Mouse (Mus musculus) limb, embryonic 10.5 days (tissue): ENCODE measurements around the gene Igf1. TPM values are rescaled to one million over a fixed set of nuclear protein-coding genes. Genes with fewer than 3 reads are reported as not detected.
A peak's percentile ranks its signal among the peaks of the same experiment; 100 is the strongest.

Source experiments
- DNase-seq: peaks from one replicate; pipeline ENCODE4 v3.0.0-alpha.2; 2017; ENCODE audit warnings: low spot score
- H3K27ac ChIP-seq: fragments of 300-500 bp; sonication (generic); 2 replicates; pipeline ENCODE4 v1.5.1; 2016; ENCODE audit warnings: mild to moderate bottlenecking
- H3K27me3 ChIP-seq: fragments of 300-500 bp; sonication (generic); 2 replicates; pipeline ENCODE4 v1.6.1; 2016; ENCODE audit warnings: low read depth, mild to moderate bottlenecking; ENCODE audit not compliant: poor library complexity, severe bottlenecking
- H3K36me3 ChIP-seq: fragments of 300-500 bp; sonication (generic); 2 replicates; pipeline ENCODE4 v1.6.1; 2016; ENCODE audit warnings: mild to moderate bottlenecking, moderate library complexity
- H3K4me1 ChIP-seq: fragments of 300-500 bp; sonication (generic); 2 replicates; pipeline ENCODE4 v1.6.1; 2016
- H3K4me3 ChIP-seq: fragments of 300-500 bp; sonication (generic); 2 replicates; pipeline ENCODE4 v1.5.1; 2016; ENCODE audit warnings: mild to moderate bottlenecking, moderate library complexity
- H3K9me3 ChIP-seq: fragments of 300-500 bp; sonication (generic); replicated peaks from 2 replicates; pipeline ENCODE4 v1.6.1; 2016; ENCODE audit warnings: mild to moderate bottlenecking
- WGBS: fragments of 180-500 bp; shearing (Covaris S2); methylation state at CpG from one replicate; pipeline ENCODE4 v1.1.7; 2016; 5-methylcytosine and 5-hydroxymethylcytosine counted together
- polyA plus RNA-seq: library from polyadenylated mRNA; unstranded; fragments of >200 nt; fragmentation: Nextera tagmentation; extraction: Ambion mirVana; gene quantifications from 2 replicates; pipeline ENCODE4 v1.2.1, GENCODE M21; 2016

Gene Igf1
- polyA plus RNA-seq, 1 experiment from 2014 or later: 58.7 TPM

DNA sequence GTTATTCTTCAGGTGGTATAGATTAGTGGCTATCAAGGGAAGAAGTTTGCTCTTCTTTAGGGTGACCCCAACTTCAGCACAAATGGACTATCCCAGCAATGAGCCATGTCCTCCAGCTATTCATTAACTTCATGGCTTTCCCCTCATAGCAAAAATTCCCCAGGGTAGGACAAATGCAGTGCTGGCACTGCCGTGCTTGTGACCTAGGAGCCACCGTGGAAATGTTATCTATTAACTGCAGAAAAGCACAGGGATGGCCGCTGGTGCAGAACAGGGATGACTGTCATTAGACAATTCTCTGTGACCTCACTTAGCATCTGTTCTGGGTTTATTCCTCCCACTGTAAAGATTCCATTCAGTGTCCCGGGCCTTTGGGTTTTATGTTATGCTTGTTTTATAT is 10.2 kb upstream of the Igf1 start:
- Histone ChIP-seq H3K4me3 (no peak overlapping the region), H3K9me3 (no peaks in the 10 kb centered on the region), H3K27me3 (no peaks in the 10 kb centered on the region; the same call in 1 of the 2 replicates), H3K36me3 (no peaks in the 10 kb centered on the region), H3K4me1 (peaks cover 18% of the 10 kb centered on the region), H3K27ac (no peak overlapping the region)
- no peak for DNase-seq
- 64% methylated on average over 4 of the region's 4 CpGs for WGBS

DNA sequence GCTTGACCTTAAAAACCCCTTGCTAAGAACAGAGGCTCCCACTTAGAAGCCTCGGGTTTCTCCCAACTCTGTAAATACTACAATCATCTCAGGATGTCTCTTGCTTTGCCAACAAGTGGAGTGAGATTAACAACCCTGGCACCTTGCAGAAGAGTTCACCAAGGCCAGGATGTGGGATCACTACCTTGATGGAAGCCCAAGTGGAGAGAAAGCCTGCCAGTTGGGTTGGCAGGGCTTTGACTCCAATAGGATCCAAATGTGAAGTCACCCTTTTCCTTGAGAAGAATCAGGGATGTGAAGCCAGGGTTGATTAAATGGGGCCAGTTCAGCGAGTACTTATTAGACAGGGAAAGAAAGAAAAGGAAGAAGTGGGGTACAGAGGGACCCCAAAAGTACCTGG is 9.6 kb upstream of the Igf1 start:
- no peak overlapping the region for H3K27ac ChIP-seq
- no peak for DNase-seq
- WGBS: 62% methylated on average over 2 of the region's 2 CpGs
- no peaks in the 10 kb centered on the region for H3K9me3 ChIP-seq
- H3K27me3 ChIP-seq: no peaks in the 10 kb centered on the region; the same call in 1 of the 2 replicates
- peaks cover 18% of the 10 kb centered on the region for H3K4me1 ChIP-seq
- no peak overlapping the region for H3K4me3 ChIP-seq
- no peaks in the 10 kb centered on the region for H3K36me3 ChIP-seq

DNA sequence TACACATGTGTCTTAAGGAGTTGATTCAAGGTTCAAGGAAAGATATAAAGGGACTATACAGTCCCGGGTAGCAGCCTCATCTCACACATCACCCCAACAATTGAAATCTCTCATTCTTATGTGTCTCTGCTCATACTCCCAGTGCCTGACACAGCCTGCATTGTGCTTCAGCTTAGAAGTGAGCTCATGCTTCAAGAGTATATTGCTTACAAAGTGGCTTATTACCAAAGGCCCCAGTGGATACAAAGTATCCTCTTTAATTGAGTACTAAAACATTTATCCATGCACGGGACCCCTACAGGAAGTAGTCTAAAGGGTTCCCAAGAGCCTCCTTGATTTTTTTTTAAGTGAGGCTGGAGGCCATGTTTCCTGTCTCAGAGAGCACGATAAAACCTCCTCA is 6.6 kb upstream of the Igf1 start:
- no peak overlapping the region for H3K27ac ChIP-seq
- WGBS: 69% methylated on average over 3 of the region's 3 CpGs
- no peak for DNase-seq
- H3K4me1 ChIP-seq: peaks cover 27% of the 10 kb centered on the region
- H3K27me3 ChIP-seq: no peaks in the 10 kb centered on the region; the same call in 1 of the 2 replicates
- no peaks in the 10 kb centered on the region for H3K36me3 ChIP-seq
- H3K4me3 ChIP-seq: no peak overlapping the region
- H3K9me3 ChIP-seq: no peaks in the 10 kb centered on the region

DNA sequence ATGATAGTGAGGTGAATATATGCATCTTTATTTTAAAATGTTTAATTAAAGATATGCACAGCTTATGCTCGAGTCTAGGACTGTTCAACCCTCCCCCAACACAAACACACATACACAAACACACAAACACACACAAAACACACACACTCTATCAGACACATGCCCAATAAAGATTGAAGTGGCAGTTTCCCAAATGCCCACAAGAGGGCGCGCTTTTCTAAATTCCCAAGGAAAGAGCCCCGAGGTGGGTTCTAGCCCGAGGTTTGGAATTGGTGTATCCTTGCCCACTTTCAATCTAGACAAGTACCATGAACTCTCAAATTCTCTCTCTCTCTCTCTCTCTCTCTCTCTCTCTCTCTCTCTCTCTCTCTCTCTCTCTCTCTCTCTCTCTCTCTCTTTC is 3.7 kb upstream of the Igf1 start:
- WGBS: 3% methylated on average over 5 of the region's 5 CpGs
- no peak overlapping the region for H3K4me3 ChIP-seq
- H3K4me1 ChIP-seq: peaks cover 56% of the 10 kb centered on the region
- no peaks in the 10 kb centered on the region for H3K9me3 ChIP-seq
- H3K27ac ChIP-seq: no peak overlapping the region
- H3K36me3 ChIP-seq: no peaks in the 10 kb centered on the region
- DNase-seq: peak; percentile 82
- H3K27me3 ChIP-seq: peaks cover 7% of the 10 kb centered on the region; the same call in 1 of the 2 replicates

DNA sequence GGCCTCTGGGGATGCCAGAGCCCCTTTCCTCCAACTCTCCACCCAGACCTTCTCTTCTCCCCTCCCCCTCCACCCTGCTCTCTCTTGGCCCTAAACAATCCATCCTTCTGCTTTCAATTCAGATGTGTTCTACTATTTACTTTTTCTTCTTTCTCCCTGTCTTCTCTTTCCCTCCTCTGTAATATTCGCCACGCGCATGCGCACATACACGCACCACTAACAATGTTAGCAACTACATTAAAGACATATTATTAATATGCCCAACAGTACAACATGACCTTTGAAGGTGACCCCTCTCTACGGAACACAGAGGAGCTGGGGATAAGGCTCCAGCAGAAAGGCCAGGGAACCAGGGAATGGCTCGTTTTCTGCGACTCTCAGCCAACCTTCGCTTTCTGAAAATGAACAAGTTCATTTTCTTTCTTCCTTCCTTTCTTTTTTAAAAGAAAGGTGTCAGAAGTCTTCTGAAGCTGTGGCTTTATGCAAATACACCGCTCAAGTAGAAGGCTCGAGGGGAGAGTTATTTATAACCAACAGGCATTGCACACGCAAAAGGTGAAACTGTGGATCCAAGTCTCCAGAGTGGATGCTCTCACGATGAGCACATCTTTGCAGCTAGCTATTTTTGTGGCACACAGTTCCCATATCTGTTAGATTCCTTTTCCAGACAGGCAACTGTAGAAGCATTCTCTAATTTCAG is 2.5 kb upstream of the Igf1 start:
- no peak for DNase-seq
- WGBS: 79% methylated on average over 13 of the region's 13 CpGs
- H3K36me3 ChIP-seq: no peaks in the 10 kb centered on the region
- peaks cover 68% of the 10 kb centered on the region for H3K4me1 ChIP-seq
- H3K9me3 ChIP-seq: no peaks in the 10 kb centered on the region
- H3K27ac ChIP-seq: peak overlapping the region; percentile 70
- H3K27me3 ChIP-seq: peaks cover 7% of the 10 kb centered on the region; the same call in 1 of the 2 replicates
- no peak overlapping the region for H3K4me3 ChIP-seq

DNA sequence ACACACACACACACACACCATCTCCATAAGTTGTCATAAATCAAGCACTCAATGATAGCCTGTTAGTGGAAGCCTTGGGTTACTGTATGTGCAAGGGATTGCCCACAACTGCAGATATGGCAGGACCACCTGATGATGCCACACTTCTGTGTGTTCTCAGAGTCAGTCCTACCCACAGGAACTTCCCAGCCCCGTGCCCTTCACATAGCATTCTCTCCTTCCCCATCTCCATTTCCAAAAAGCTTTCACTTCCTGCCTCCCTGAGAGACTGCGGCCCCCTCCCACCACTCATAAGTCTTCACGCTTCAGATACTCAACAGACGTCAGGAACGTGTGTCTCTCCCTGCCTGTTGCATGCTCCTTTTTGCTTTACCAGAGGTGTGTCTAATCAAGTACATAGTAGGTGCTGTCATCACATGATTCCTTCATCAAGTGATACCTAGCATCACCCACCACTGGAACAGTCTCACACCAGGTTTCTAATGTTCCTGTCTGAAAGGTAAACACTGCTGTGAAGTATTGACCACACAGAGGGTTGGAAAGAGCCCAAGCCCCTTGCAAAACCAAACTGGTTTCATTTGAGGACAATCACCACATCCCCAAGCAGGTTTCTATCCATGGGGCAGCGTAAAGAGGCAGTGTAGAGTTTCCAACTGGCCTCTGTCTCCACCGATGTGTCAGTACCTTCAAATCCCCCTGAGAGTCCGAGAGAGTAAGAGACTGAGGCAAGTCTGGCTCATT is 680 bp upstream of the Igf1 start:
- 55% methylated on average over 8 of the region's 8 CpGs for WGBS
- Histone ChIP-seq H3K27ac (peak overlapping the region; percentile 88), H3K4me3 (no peak overlapping the region), H3K36me3 (no peaks in the 10 kb centered on the region), H3K4me1 (peaks cover 79% of the 10 kb centered on the region), H3K27me3 (peaks cover 7% of the 10 kb centered on the region; the same call in 1 of the 2 replicates), H3K9me3 (no peaks in the 10 kb centered on the region)
- no peak for DNase-seq

DNA sequence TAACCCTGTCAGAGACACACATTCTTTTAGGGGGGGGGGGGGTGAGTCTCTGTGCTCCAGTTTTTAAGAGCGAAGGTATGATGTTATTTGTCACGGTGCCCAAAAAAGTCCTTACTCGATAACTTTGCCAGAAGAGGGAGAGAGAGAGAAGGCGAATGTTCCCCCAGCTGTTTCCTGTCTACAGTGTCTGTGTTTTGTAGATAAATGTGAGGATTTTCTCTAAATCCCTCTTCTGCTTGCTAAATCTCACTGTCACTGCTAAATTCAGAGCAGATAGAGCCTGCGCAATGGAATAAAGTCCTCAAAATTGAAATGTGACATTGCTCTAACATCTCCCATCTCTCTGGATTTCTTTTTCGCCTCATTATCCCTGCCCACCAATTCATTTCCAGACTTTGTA is 874 bp downstream of the Igf1 start:
- 39% methylated on average over 6 of the region's 6 CpGs for whole genome bisulfite sequencing
- peaks cover 95% of the 10 kb centered on the region for H3K4me1 ChIP-seq
- H3K9me3 ChIP-seq: no peaks in the 10 kb centered on the region
- peaks cover 7% of the 10 kb centered on the region; the same call in 1 of the 2 replicates for H3K27me3 ChIP-seq
- DNase-seq: no peak
- peak overlapping the region; percentile 88 for H3K27ac ChIP-seq
- H3K36me3 ChIP-seq: no peaks in the 10 kb centered on the region
- peak overlapping the region; percentile 57 for H3K4me3 ChIP-seq

DNA sequence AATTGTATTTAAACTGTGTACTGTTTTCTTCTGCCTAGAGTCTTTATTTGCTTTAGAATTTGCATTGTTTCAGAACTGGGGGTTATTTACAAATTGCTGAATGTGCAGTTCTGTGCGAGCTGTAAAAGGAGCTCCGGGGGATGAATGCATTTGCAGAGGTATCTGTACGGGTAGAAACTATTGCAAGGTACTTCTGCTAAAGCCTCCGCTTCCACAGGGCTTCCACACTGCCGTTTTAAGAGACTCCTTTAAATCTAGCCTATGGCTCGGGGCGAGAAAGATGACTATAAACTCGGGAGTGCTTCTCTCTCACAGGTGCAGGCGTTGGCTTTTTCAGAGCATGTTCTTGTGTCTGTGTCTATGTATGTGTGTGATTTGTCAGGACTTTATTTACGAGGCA is 1.4 kb downstream of the Igf1 start:
- Histone ChIP-seq H3K27ac (peak overlapping the region; percentile 88), H3K36me3 (no peaks in the 10 kb centered on the region), H3K27me3 (peaks cover 7% of the 10 kb centered on the region; the same call in 1 of the 2 replicates), H3K4me3 (peak overlapping the region; percentile 57), H3K4me1 (peaks cover 100% of the 10 kb centered on the region), H3K9me3 (no peaks in the 10 kb centered on the region)
- 28% methylated on average over 10 of the region's 10 CpGs for WGBS
- DNase-seq: no peak

DNA sequence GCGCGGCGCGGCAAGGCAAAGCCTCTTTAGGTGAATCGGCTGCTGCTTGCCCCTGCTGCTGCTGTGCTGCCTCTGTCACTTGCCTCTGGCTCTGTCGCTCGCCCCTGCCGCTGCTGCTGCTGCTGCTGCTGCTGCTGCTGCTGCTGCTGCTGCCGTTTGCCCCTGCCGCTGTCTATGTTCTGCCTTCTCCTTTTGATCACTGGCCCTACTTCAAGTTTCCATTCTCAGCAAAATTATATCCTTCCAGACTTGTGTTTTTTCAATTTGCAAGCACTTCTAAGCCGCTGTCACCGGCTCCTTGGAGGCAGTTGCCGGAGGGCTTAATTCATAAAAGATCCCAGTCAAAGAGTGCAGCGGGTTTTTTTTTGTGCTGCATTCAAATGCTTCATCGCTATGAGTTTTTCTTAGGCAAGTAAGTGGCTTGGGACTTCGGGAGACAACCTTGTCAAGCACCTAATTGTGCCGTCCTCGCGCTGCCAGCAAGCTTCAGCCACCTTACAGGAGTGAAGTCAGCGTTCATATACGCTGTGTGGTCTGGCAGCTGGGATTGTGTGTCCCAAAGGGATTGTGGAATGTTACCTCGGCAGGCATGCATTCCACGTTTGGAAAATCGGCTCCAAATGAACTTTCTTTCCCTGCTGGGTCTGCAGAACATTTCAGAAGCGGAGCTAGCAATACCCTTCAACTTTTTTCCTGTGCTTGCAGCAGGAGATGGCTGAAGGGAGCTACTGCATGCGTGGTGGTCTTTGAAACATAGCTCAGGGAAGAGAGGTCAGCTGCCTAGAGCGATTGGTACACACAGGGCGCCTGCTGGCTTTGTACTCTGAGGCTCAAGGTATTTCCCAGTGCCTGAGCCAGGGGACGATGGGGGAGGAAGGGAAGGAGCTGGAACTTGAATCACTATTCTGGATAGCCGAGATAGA is 2.4 kb downstream of the Igf1 start:
- 5% methylated on average over 30 of the region's 30 CpGs for WGBS
- no peaks in the 10 kb centered on the region for H3K9me3 ChIP-seq
- H3K36me3 ChIP-seq: no peaks in the 10 kb centered on the region
- DNase-seq: peak; percentile 74
- H3K4me3 ChIP-seq: peak overlapping the region; percentile 57
- H3K4me1 ChIP-seq: peaks cover 99% of the 10 kb centered on the region
- H3K27ac ChIP-seq: peak overlapping the region; percentile 88
- peaks cover 9% of the 10 kb centered on the region; the same call in 1 of the 2 replicates for H3K27me3 ChIP-seq

DNA sequence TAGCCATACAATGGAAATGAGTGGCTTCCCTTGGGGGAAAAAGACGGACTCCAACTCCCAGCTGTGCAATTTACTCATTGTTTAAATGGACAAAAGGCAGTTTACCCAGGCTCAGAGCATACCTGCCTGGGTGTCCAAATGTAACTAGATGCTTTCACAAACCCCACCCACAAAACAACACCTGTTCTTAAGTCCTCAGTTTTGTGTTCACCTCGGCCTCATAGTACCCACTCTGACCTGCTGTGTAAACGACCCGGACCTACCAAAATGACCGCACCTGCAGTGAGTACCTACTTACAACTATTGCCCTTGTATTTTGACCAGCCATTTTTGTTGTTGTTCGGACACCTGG is 3.0 kb downstream of the Igf1 start:
- Histone ChIP-seq H3K4me1 (peaks cover 99% of the 10 kb centered on the region), H3K27ac (peak overlapping the region; percentile 88), H3K27me3 (peaks cover 13% of the 10 kb centered on the region; the same call in 1 of the 2 replicates), H3K36me3 (no peaks in the 10 kb centered on the region), H3K4me3 (peak overlapping the region; percentile 57), H3K9me3 (no peaks in the 10 kb centered on the region)
- no peak for DNase-seq
- 74% methylated on average over 6 of the region's 6 CpGs for WGBS

DNA sequence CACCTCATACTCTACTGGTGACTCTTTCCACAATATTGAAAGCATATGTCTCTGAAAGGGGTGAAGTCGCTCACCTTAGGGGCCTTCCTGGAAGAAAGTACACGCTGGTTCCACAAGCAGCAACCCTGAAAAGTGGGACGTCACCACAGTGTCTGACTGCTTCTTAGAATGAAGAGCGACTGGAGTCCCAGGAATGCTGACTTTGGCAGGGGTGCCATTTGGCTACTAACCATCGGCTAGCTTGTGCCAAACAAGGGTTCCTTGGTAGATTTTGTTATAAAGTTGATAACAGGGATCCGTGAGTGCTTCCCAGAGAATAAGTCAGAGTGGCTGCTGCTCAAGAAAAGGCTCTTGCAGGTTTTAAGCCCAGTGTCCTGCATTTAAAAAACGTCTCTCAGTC is 4.8 kb downstream of the Igf1 start:
- H3K27me3 ChIP-seq: peaks cover 6% of the 10 kb centered on the region; the same call in 1 of the 2 replicates
- H3K36me3 ChIP-seq: no peaks in the 10 kb centered on the region
- H3K9me3 ChIP-seq: no peaks in the 10 kb centered on the region
- WGBS: 32% methylated on average over 7 of the region's 7 CpGs
- no peak for DNase-seq
- H3K4me3 ChIP-seq: peak overlapping the region; percentile 24
- H3K4me1 ChIP-seq: peaks cover 99% of the 10 kb centered on the region
- H3K27ac ChIP-seq: peak overlapping the region; percentile 79

DNA sequence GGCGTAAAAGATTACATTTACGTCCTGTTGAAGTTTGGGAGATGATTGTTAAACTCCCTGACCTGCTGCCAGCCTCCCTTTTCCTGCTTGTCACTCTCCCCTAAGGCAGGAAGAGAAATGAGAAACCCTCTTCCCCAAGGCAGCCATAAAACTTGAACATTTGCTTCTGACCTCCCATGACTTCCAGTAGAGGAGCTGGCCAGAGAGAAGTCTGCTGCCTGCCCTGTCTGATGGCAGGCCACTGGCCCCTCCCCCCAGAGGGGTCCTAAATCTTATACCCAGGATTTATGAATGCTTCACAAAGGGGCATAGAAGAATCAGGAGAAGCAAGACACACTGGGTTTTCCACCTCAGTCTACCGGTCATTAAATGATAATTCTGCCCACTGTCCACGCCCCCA is 5.3 kb downstream of the Igf1 start:
- Histone ChIP-seq H3K27me3 (peaks cover 6% of the 10 kb centered on the region; the same call in 1 of the 2 replicates), H3K36me3 (no peaks in the 10 kb centered on the region), H3K4me1 (peaks cover 99% of the 10 kb centered on the region), H3K27ac (peak overlapping the region; percentile 79), H3K9me3 (no peaks in the 10 kb centered on the region), H3K4me3 (peak overlapping the region; percentile 24)
- WGBS: 16% methylated on average over 4 of the region's 4 CpGs
- peak; percentile 57 for DNase-seq
